Mouse (Mus musculus) heart, adult 2 months (tissue): Measurements from ENCODE around the gene Trcg1.

ENCODE experiments used
- CTCF ChIP-seq: fragments of 200-600 bp; IDR thresholded peaks from 2 replicates; pipeline ENCODE4 v1.8.1; 2022; ENCODE audit warnings: antibody characterized with exemption, mild to moderate bottlenecking, moderate library complexity
- EP300 ChIP-seq: fragments of 200-500 bp; IDR thresholded peaks from 2 replicates; pipeline ENCODE4 v1.6.1; 2011; ENCODE audit warnings: low read depth, low read length, control low read depth; ENCODE audit not compliant: insufficient read depth

DNA sequence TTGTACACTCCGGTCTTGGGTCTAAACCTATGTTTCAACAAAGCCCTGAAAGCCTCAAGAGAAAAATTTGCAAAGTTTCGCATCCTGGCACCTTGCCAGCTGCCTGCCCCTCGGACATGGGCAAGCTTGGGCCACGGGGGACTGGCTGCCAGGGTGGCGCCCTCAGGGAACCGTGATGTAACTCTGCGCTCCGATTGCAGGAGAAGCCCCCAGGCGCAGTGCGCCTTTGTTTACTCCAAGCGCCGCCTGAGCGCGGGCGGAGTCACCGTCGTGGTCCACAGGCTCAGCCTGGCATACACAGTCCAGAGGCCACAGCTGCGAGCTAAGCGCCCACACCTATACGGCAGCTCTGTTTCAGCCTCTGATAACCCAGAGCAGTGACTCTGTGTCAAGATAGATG is 45.2 kb downstream of the Trcg1 start:
- TF ChIP-seq EP300 (no peak), CTCF (no peak)
